8 mouse cellular contexts compared by ENCODE assay signal in the genomic region with DNA sequence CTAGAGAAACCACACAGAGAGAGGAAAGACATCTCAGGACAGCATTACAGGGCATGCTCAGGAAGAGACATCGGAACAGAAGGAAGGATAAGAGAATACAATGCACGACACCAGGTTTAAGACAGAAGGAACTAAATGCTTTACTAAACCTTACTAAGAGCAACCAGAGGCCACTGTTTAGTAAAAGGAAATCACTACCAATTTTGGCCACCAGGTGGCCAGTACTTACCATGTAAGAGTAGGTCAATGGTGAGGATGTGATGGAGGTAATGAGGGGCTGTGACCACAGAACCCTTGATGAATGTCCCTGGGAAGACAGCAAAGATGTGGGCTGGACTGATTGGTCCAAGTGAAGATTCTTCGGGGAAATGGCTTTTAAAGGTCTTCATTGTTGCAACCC.
DNase-seq lines count a peak whose midpoint lies in the region; ATAC-seq lines count a peak whose summit lies in the region.

No protein-coding gene starts in this region.

- no peaks in the 10 kb centered on the region for H3K27me3 ChIP-seq in limb, embryonic 11.5 days (ENCODE audit: control insufficient read depth, insufficient read depth, low read length)
- H3K27me3 ChIP-seq in limb, embryonic 10.5 days (ENCODE audit: low read depth, poor library complexity, severe bottlenecking): no peaks in the 10 kb centered on the region
- H3K27me3 ChIP-seq in heart, embryonic 12.5 days (replicated peaks): no peaks in the 10 kb centered on the region

- ATAC-seq in limb, embryonic 11.5 days (ENCODE audit: insufficient number of reproducible peaks, low FRiP score, low TSS enrichment, low read depth): no peak
- ATAC-seq in neutrophil, adult 5-6 weeks (ENCODE audit: extremely low read depth, insufficient number of reproducible peaks, low FRiP score, poor library complexity, severe bottlenecking): peak; percentile 69
- ATAC-seq in heart, embryonic 12.5 days (ENCODE audit: insufficient number of reproducible peaks, low FRiP score): no peak

- no peaks in the 10 kb centered on the region for H3K9me3 ChIP-seq in limb, embryonic 11.5 days (ENCODE audit: control insufficient read depth, low read length)
- H3K9me3 ChIP-seq in limb, embryonic 10.5 days (replicated peaks): no peaks in the 10 kb centered on the region
- H3K9me3 ChIP-seq in heart, embryonic 12.5 days (replicated peaks): no peaks in the 10 kb centered on the region

- H3K36me3 ChIP-seq in limb, embryonic 11.5 days (ENCODE audit: control insufficient read depth, insufficient read depth, low read length): no peaks in the 10 kb centered on the region
- no peaks in the 10 kb centered on the region for H3K36me3 ChIP-seq in limb, embryonic 10.5 days
- H3K36me3 ChIP-seq in heart, embryonic 12.5 days: no peaks in the 10 kb centered on the region

- H3K9ac ChIP-seq in limb, embryonic 11.5 days (ENCODE audit: low read length): no peak overlapping the region
- no peak overlapping the region for H3K9ac ChIP-seq in heart, embryonic 12.5 days

- WGBS in limb, embryonic 11.5 days: 77% methylated on average over 3 of the region's 3 CpGs
- WGBS in limb, embryonic 10.5 days: 81% methylated on average over 3 of the region's 3 CpGs
- WGBS in heart, embryonic 12.5 days: 74% methylated on average over 3 of the region's 3 CpGs

- H3K27ac ChIP-seq in limb, embryonic 11.5 days (replicated peaks; ENCODE audit: low read depth, low read length): no peak overlapping the region
- no peak overlapping the region for H3K27ac ChIP-seq in limb, embryonic 10.5 days
- H3K27ac ChIP-seq in heart, embryonic 12.5 days (ENCODE audit: poor library complexity, severe bottlenecking): no peak overlapping the region

- H3K4me1 ChIP-seq in limb, embryonic 11.5 days (ENCODE audit: control insufficient read depth, insufficient read depth, low read length): peaks cover 2% of the 10 kb centered on the region; the same call in 1 of the 2 replicates
- H3K4me1 ChIP-seq in limb, embryonic 10.5 days: peaks cover 7% of the 10 kb centered on the region
- H3K4me1 ChIP-seq in heart, embryonic 12.5 days (replicated peaks): 0 out of 2 replicates have a peak, but pooled peaks cover under 1% of the 10 kb centered on the region

- no peak overlapping the region for H3K4me2 ChIP-seq in limb, embryonic 11.5 days (ENCODE audit: low read depth, severe bottlenecking)
- no peak overlapping the region for H3K4me2 ChIP-seq in heart, embryonic 12.5 days

- H3K4me3 ChIP-seq in limb, embryonic 11.5 days (ENCODE audit: low read depth, low read length): no peak overlapping the region
- no peak overlapping the region for H3K4me3 ChIP-seq in limb, embryonic 10.5 days
- no peak overlapping the region for H3K4me3 ChIP-seq in heart, embryonic 12.5 days

- peak; percentile 45 for DNase-seq in limb, embryonic 11.5 days (ENCODE audit: low spot score)
- DNase-seq in limb, embryonic 10.5 days (ENCODE audit: low spot score): no peak
- peak; percentile 83 for DNase-seq in ES-CJ7 (ENCODE audit: low read depth, low spot score)
- peak; percentile 21 for DNase-seq in brain, adult 2 months (ENCODE audit: low read depth, low spot score)
- no peak for DNase-seq in cerebellum, postnatal 14 days
- no peak for DNase-seq in kidney, adult 18-20 months

Comparison
In these comparisons a context has a peak if more than half of its experiments do, and no peak if none do; other contexts are left out.
1. DNase-seq: peak in limb, embryonic 11.5 days (single experiment), ES-CJ7 (single experiment) and brain, adult 2 months (single experiment); none in limb, embryonic 10.5 days (single experiment), cerebellum, postnatal 14 days (0 of 2) and kidney, adult 18-20 months (single experiment).